ENCODE assay signal across 16 mouse cellular contexts in genomic region chr11:5498422-5498821, GRCm38 (mm10). TPM values are rescaled to one million over a fixed set of nuclear protein-coding genes. Genes with fewer than 3 reads are reported as not detected.
DNase-seq lines count a peak whose midpoint lies in the region; ATAC-seq lines count a peak whose summit lies in the region.
"Had no signal": no experiment of that assay in that cellular context is flagged by ENCODE, and none has a peak within 500 bp of the region (broad histone marks: within the 10 kb centered on the region; RNA-seq: fewer than 3 reads in every experiment).

No protein-coding gene starts in this region.

- no peaks in the 10 kb centered on the region for H3K36me3 ChIP-seq in heart, embryonic 15.5 days
- H3K36me3 ChIP-seq in midbrain, embryonic 11.5 days (ENCODE audit: control insufficient read depth, insufficient read depth, low read length): no peaks in the 10 kb centered on the region
- no peaks in the 10 kb centered on the region for H3K36me3 ChIP-seq in midbrain, embryonic 13.5 days
- H3K36me3 ChIP-seq in liver, embryonic 15.5 days (replicated peaks): no peaks in the 10 kb centered on the region
- H3K36me3 ChIP-seq: midbrain, embryonic 12.5 days had no signal

- H3K9me3 ChIP-seq in heart, embryonic 15.5 days (replicated peaks): no peaks in the 10 kb centered on the region
- no peaks in the 10 kb centered on the region for H3K9me3 ChIP-seq in midbrain, embryonic 11.5 days (ENCODE audit: control insufficient read depth, low read length)
- no peaks in the 10 kb centered on the region for H3K9me3 ChIP-seq in midbrain, embryonic 13.5 days
- no peaks in the 10 kb centered on the region for H3K9me3 ChIP-seq in liver, embryonic 15.5 days (replicated peaks)
- H3K9me3 ChIP-seq: midbrain, embryonic 12.5 days had no signal

- no peak overlapping the region for H3K4me3 ChIP-seq in heart, embryonic 15.5 days
- H3K4me3 ChIP-seq in midbrain, embryonic 11.5 days (ENCODE audit: low read depth, low read length): no peak overlapping the region
- no peak overlapping the region for H3K4me3 ChIP-seq in midbrain, embryonic 13.5 days (replicated peaks)
- H3K4me3 ChIP-seq in liver, embryonic 15.5 days (replicated peaks): no peak overlapping the region
- H3K4me3 ChIP-seq: erythroblast, embryonic 14.5 days; midbrain, embryonic 12.5 days had no signal

- H3K27ac ChIP-seq in heart, embryonic 15.5 days: peak overlapping the region; percentile 64
- H3K27ac ChIP-seq in midbrain, embryonic 11.5 days (ENCODE audit: low read depth, low read length): no peak overlapping the region
- H3K27ac ChIP-seq in midbrain, embryonic 13.5 days: no peak overlapping the region
- peak overlapping the region; percentile 83 for H3K27ac ChIP-seq in liver, embryonic 15.5 days (replicated peaks)
- H3K27ac ChIP-seq: midbrain, embryonic 12.5 days had no signal

- no peak for DNase-seq in heart, postnatal 36 days
- DNase-seq in midbrain, embryonic 11.5 days (ENCODE audit: low spot score, missing footprints): peak; percentile 28
- no peak for DNase-seq in cerebellum, postnatal 10 days
- no peak for DNase-seq in cerebellum, adult 11 months
- DNase-seq in frontal cortex, postnatal 36 days (ENCODE audit: low spot score in 2 of 2): no peak
- DNase-seq: adrenal gland, postnatal 14 days; heart, postnatal 10 days; kidney, adult 11 months; right cerebral cortex, adult 18-20 months; thymus, postnatal 4 days had no signal

- H3K27me3 ChIP-seq in heart, embryonic 15.5 days: no peaks in the 10 kb centered on the region
- H3K27me3 ChIP-seq in midbrain, embryonic 11.5 days (ENCODE audit: control insufficient read depth, insufficient read depth, low read length): no peaks in the 10 kb centered on the region
- H3K27me3 ChIP-seq in midbrain, embryonic 13.5 days: no peaks in the 10 kb centered on the region
- no peaks in the 10 kb centered on the region for H3K27me3 ChIP-seq in liver, embryonic 15.5 days
- H3K27me3 ChIP-seq: midbrain, embryonic 12.5 days; Patski had no signal

- no peaks in the 10 kb centered on the region; the same call in 1 of the 2 replicates for H3K4me1 ChIP-seq in heart, embryonic 15.5 days (replicated peaks)
- peaks cover 3% of the 10 kb centered on the region; the same call in 1 of the 2 replicates for H3K4me1 ChIP-seq in midbrain, embryonic 11.5 days (ENCODE audit: control insufficient read depth, insufficient read depth, low read length)
- no peaks in the 10 kb centered on the region for H3K4me1 ChIP-seq in midbrain, embryonic 13.5 days (replicated peaks)
- H3K4me1 ChIP-seq in liver, embryonic 15.5 days (replicated peaks): peaks cover 41% of the 10 kb centered on the region
- H3K4me1 ChIP-seq: midbrain, embryonic 12.5 days had no signal

- ATAC-seq in heart, embryonic 15.5 days (replicated peaks; ENCODE audit: insufficient number of reproducible peaks, insufficient read depth, low FRiP score, low read depth): no peak
- no peak for ATAC-seq in midbrain, embryonic 11.5 days (ENCODE audit: low FRiP score)
- ATAC-seq in midbrain, embryonic 13.5 days: no peak
- 0 out of 2 replicates have a peak, but pooled peaks have one; percentile 27 for ATAC-seq in liver, embryonic 15.5 days (ENCODE audit: insufficient read depth)
- ATAC-seq: Patski had no signal

- WGBS in heart, embryonic 15.5 days: 72% methylated on average over 9 of the region's 9 CpGs
- WGBS in midbrain, embryonic 11.5 days: 82% methylated on average over 9 of the region's 9 CpGs
- WGBS in midbrain, embryonic 13.5 days: 82% methylated on average over 9 of the region's 9 CpGs
- 68% methylated on average over 9 of the region's 9 CpGs for WGBS in liver, embryonic 15.5 days (ENCODE audit: insufficient replicate concordance)

- intact Hi-C loops in heart, postnatal 36 days (cut with DNase I): no loop called here

- no peak overlapping the region for H3K4me2 ChIP-seq in heart, embryonic 15.5 days
- no peak overlapping the region for H3K4me2 ChIP-seq in midbrain, embryonic 11.5 days
- H3K4me2 ChIP-seq in midbrain, embryonic 13.5 days (replicated peaks): no peak overlapping the region
- H3K4me2 ChIP-seq in liver, embryonic 15.5 days: peak overlapping the region; percentile 39
- H3K4me2 ChIP-seq: midbrain, embryonic 12.5 days had no signal

- no peak overlapping the region for H3K9ac ChIP-seq in heart, embryonic 15.5 days
- H3K9ac ChIP-seq in midbrain, embryonic 11.5 days (ENCODE audit: low read length): no peak overlapping the region
- H3K9ac ChIP-seq in midbrain, embryonic 13.5 days (replicated peaks): no peak overlapping the region
- H3K9ac ChIP-seq in liver, embryonic 15.5 days: no peak overlapping the region
- H3K9ac ChIP-seq: midbrain, embryonic 12.5 days had no signal

RNA-seq across cellular contexts. Expression of gene Xbp1, which starts 22.0 kb away (rescaled TPM):
- polyA plus RNA-seq in heart, embryonic 15.5 days (2015; fragmentation: Nextera tagmentation; extraction: Ambion mirVana): 124 and 156 TPM in 2 replicates
- total RNA-seq in heart, postnatal 36 days (2021): 10 to 100 TPM; 59.2 to 65.2 TPM
- 126 and 133 TPM in 2 replicates for polyA plus RNA-seq in midbrain, embryonic 11.5 days (2014; fragmentation: Nextera tagmentation; extraction: Ambion mirVana)
- polyA plus RNA-seq in midbrain, embryonic 13.5 days (2015; fragmentation: Nextera tagmentation; extraction: Ambion mirVana): 106 and 118 TPM in 2 replicates
- 109 and 117 TPM in 2 replicates for polyA plus RNA-seq in liver, embryonic 15.5 days (2015; fragmentation: Nextera tagmentation; extraction: Ambion mirVana)

RNA-seq across cellular contexts. Expression of gene Ccdc117, which starts 43.6 kb away (rescaled TPM):
- 10.9 and 13.1 TPM in 2 replicates for polyA plus RNA-seq in heart, embryonic 15.5 days (2015; fragmentation: Nextera tagmentation; extraction: Ambion mirVana)
- 10 to 100 TPM; 19.5 to 23.2 TPM for total RNA-seq in heart, postnatal 36 days (2021)
- 26.2 and 27.4 TPM in 2 replicates for polyA plus RNA-seq in midbrain, embryonic 11.5 days (2014; fragmentation: Nextera tagmentation; extraction: Ambion mirVana)
- polyA plus RNA-seq in midbrain, embryonic 13.5 days (2015; fragmentation: Nextera tagmentation; extraction: Ambion mirVana): 13.3 and 15.3 TPM in 2 replicates
- 8.1 and 8.8 TPM in 2 replicates for polyA plus RNA-seq in liver, embryonic 15.5 days (2015; fragmentation: Nextera tagmentation; extraction: Ambion mirVana)

RNA-seq across cellular contexts. Expression of gene Znrf3, which starts 53.8 kb away (rescaled TPM):
- 6.5 and 6.7 TPM in 2 replicates for polyA plus RNA-seq in heart, embryonic 15.5 days (2015; fragmentation: Nextera tagmentation; extraction: Ambion mirVana)
- total RNA-seq in heart, postnatal 36 days (2021): 1 to 10 TPM; 8.7 to 9.1 TPM
- 10.4 and 10.8 TPM in 2 replicates for polyA plus RNA-seq in midbrain, embryonic 11.5 days (2014; fragmentation: Nextera tagmentation; extraction: Ambion mirVana)
- polyA plus RNA-seq in midbrain, embryonic 13.5 days (2015; fragmentation: Nextera tagmentation; extraction: Ambion mirVana): 8.0 and 9.6 TPM in 2 replicates
- polyA plus RNA-seq in liver, embryonic 15.5 days (2015; fragmentation: Nextera tagmentation; extraction: Ambion mirVana): 2.8 and 3.0 TPM in 2 replicates

Comparison
In these comparisons a context has a peak if more than half of its experiments do, and no peak if none do; other contexts are left out.
1. H3K27ac ChIP-seq: peak in heart, embryonic 15.5 days (single experiment) and liver, embryonic 15.5 days (single experiment); none in midbrain, embryonic 11.5 days (single experiment) and midbrain, embryonic 13.5 days (single experiment).